In genomic region chr2:85173545-85173944, GRCm38 (mm10) we compare ENCODE assay signal across 23 mouse cellular contexts. TPM values are rescaled to one million over a fixed set of nuclear protein-coding genes. Genes with fewer than 3 reads are reported as not detected.
DNase-seq lines count a peak whose midpoint lies in the region; ATAC-seq and TF ChIP-seq lines count a peak whose summit lies in the region.
"Had no signal": no experiment of that assay in that cellular context is flagged by ENCODE, and none has a peak within 500 bp of the region (broad histone marks: within the 10 kb centered on the region; RNA-seq: fewer than 3 reads in every experiment).

No protein-coding gene starts in this region.

- H3K27me3 ChIP-seq in hindbrain, embryonic 16.5 days (replicated peaks; ENCODE audit: control insufficient read depth, insufficient read depth, low read length): no peaks in the 10 kb centered on the region
- H3K27me3 ChIP-seq in hindbrain, embryonic 13.5 days: no peaks in the 10 kb centered on the region
- no peaks in the 10 kb centered on the region for H3K27me3 ChIP-seq in midbrain, postnatal 0 days (ENCODE audit: insufficient read depth, low read length)
- no peaks in the 10 kb centered on the region for H3K27me3 ChIP-seq in midbrain, embryonic 14.5 days (ENCODE audit: control insufficient read depth, insufficient read depth, low read length)
- H3K27me3 ChIP-seq in forebrain, embryonic 13.5 days: no peaks in the 10 kb centered on the region
- H3K27me3 ChIP-seq: forebrain, embryonic 12.5 days had no signal

- no peak overlapping the region for H3K4me3 ChIP-seq in hindbrain, embryonic 16.5 days (ENCODE audit: low read length)
- H3K4me3 ChIP-seq in hindbrain, embryonic 13.5 days: no peak overlapping the region
- no peak overlapping the region for H3K4me3 ChIP-seq in midbrain, postnatal 0 days (ENCODE audit: low read depth, low read length)
- H3K4me3 ChIP-seq in midbrain, embryonic 14.5 days (replicated peaks; ENCODE audit: low read depth, low read length): no peak overlapping the region
- no peak overlapping the region for H3K4me3 ChIP-seq in forebrain, embryonic 13.5 days
- H3K4me3 ChIP-seq: embryonic facial prominence, embryonic 13.5 days; forebrain, embryonic 12.5 days; heart, embryonic 10.5 days had no signal

- no peaks in the 10 kb centered on the region for H3K9me3 ChIP-seq in hindbrain, embryonic 16.5 days (ENCODE audit: control insufficient read depth, low read length)
- no peaks in the 10 kb centered on the region for H3K9me3 ChIP-seq in hindbrain, embryonic 13.5 days
- H3K9me3 ChIP-seq in midbrain, postnatal 0 days (ENCODE audit: low read length): no peaks in the 10 kb centered on the region
- no peaks in the 10 kb centered on the region for H3K9me3 ChIP-seq in midbrain, embryonic 14.5 days (ENCODE audit: control insufficient read depth, low read length)
- no peaks in the 10 kb centered on the region for H3K9me3 ChIP-seq in forebrain, embryonic 13.5 days (replicated peaks)
- H3K9me3 ChIP-seq: embryonic facial prominence, embryonic 13.5 days; forebrain, embryonic 12.5 days; heart, embryonic 10.5 days had no signal

- ATAC-seq in hindbrain, embryonic 16.5 days: peak; percentile 73; the same call in 1 of the 2 replicates
- no peak for ATAC-seq in hindbrain, embryonic 13.5 days (ENCODE audit: low FRiP score)
- no peak for ATAC-seq in midbrain, postnatal 0 days (ENCODE audit: low FRiP score)
- no peak for ATAC-seq in midbrain, embryonic 14.5 days (ENCODE audit: low FRiP score, low TSS enrichment)
- ATAC-seq in forebrain, embryonic 13.5 days: no peak
- ATAC-seq: forebrain, postnatal 0 days had no signal

- DNase-seq in embryo, embryonic 11 days: peak; percentile 10
- no peak for DNase-seq in embryo, embryonic 9.5 days (ENCODE audit: extremely low spot score)
- DNase-seq in midbrain, postnatal 0 days (ENCODE audit: low spot score): peak; percentile 46
- no peak for DNase-seq in midbrain, embryonic 14.5 days
- DNase-seq: adrenal gland, adult 2 months; adrenal gland, postnatal 25 days; cerebellum, adult 18-20 months; cerebellum, adult 9-11 months; forebrain, postnatal 0 days; gastrocnemius, postnatal 36 days; heart, adult 11 months; heart, postnatal 14 days; kidney, adult 11 months; kidney, adult 9 months had no signal

- H3K9ac ChIP-seq in hindbrain, embryonic 16.5 days (ENCODE audit: low read depth, low read length): no peak overlapping the region
- no peak overlapping the region for H3K9ac ChIP-seq in hindbrain, embryonic 13.5 days
- H3K9ac ChIP-seq in midbrain, postnatal 0 days (replicated peaks; ENCODE audit: low read length, poor library complexity, severe bottlenecking): no peak overlapping the region
- no peak overlapping the region for H3K9ac ChIP-seq in midbrain, embryonic 14.5 days (replicated peaks; ENCODE audit: low read length)
- H3K9ac ChIP-seq in forebrain, embryonic 13.5 days: no peak overlapping the region
- H3K9ac ChIP-seq: embryonic facial prominence, embryonic 13.5 days; forebrain, embryonic 12.5 days; forebrain, postnatal 0 days had no signal

- H3K27ac ChIP-seq in hindbrain, embryonic 16.5 days (ENCODE audit: low read depth, low read length): no peak overlapping the region
- no peak overlapping the region for H3K27ac ChIP-seq in hindbrain, embryonic 13.5 days
- no peak overlapping the region for H3K27ac ChIP-seq in midbrain, postnatal 0 days (ENCODE audit: low read depth, low read length)
- no peak overlapping the region for H3K27ac ChIP-seq in midbrain, embryonic 14.5 days (replicated peaks; ENCODE audit: low read depth, low read length)
- no peak overlapping the region for H3K27ac ChIP-seq in forebrain, embryonic 13.5 days
- H3K27ac ChIP-seq: embryonic facial prominence, embryonic 13.5 days; forebrain, embryonic 12.5 days; heart, embryonic 10.5 days had no signal

- H3K4me1 ChIP-seq in hindbrain, embryonic 16.5 days (ENCODE audit: control insufficient read depth, insufficient read depth, low read depth, low read length): no peaks in the 10 kb centered on the region
- H3K4me1 ChIP-seq in hindbrain, embryonic 13.5 days (replicated peaks): no peaks in the 10 kb centered on the region
- H3K4me1 ChIP-seq in midbrain, postnatal 0 days (ENCODE audit: insufficient read depth, low read length): no peaks in the 10 kb centered on the region
- H3K4me1 ChIP-seq in midbrain, embryonic 14.5 days (ENCODE audit: control insufficient read depth, insufficient read depth, low read length): no peaks in the 10 kb centered on the region
- H3K4me1 ChIP-seq in forebrain, embryonic 13.5 days: no peaks in the 10 kb centered on the region
- H3K4me1 ChIP-seq: forebrain, embryonic 12.5 days had no signal

- no peaks in the 10 kb centered on the region for H3K36me3 ChIP-seq in hindbrain, embryonic 16.5 days (ENCODE audit: control insufficient read depth, insufficient read depth, low read length)
- no peaks in the 10 kb centered on the region for H3K36me3 ChIP-seq in hindbrain, embryonic 13.5 days
- no peaks in the 10 kb centered on the region for H3K36me3 ChIP-seq in midbrain, postnatal 0 days (ENCODE audit: insufficient read depth, low read length)
- no peaks in the 10 kb centered on the region for H3K36me3 ChIP-seq in midbrain, embryonic 14.5 days (ENCODE audit: control insufficient read depth, insufficient read depth, low read length)
- H3K36me3 ChIP-seq in forebrain, embryonic 13.5 days (ENCODE audit: poor library complexity, severe bottlenecking): no peaks in the 10 kb centered on the region
- H3K36me3 ChIP-seq: embryonic facial prominence, embryonic 13.5 days; forebrain, embryonic 12.5 days; heart, embryonic 10.5 days had no signal

- 61% methylated on average over 6 of the region's 6 CpGs for WGBS in hindbrain, embryonic 16.5 days
- 64% methylated on average over 6 of the region's 6 CpGs for WGBS in hindbrain, embryonic 13.5 days
- WGBS in midbrain, postnatal 0 days: 64% methylated on average over 6 of the region's 6 CpGs
- WGBS in midbrain, embryonic 14.5 days: 67% methylated on average over 6 of the region's 6 CpGs
- 86% methylated on average over 6 of the region's 6 CpGs for WGBS in forebrain, embryonic 13.5 days

- H3K4me2 ChIP-seq in hindbrain, embryonic 16.5 days (ENCODE audit: low read length): no peak overlapping the region
- H3K4me2 ChIP-seq in hindbrain, embryonic 13.5 days: no peak overlapping the region
- H3K4me2 ChIP-seq in midbrain, postnatal 0 days (ENCODE audit: low read depth, low read length, poor library complexity, severe bottlenecking): no peak overlapping the region
- no peak overlapping the region for H3K4me2 ChIP-seq in midbrain, embryonic 14.5 days (ENCODE audit: low read length)
- H3K4me2 ChIP-seq in forebrain, embryonic 13.5 days: no peak overlapping the region
- H3K4me2 ChIP-seq: embryonic facial prominence, embryonic 13.5 days; forebrain, embryonic 12.5 days had no signal

- TF ChIP-seq CTCF in midbrain, postnatal 0 days (IDR thresholded peaks at IDR 0.05): no peak

RNA-seq across cellular contexts. Expression of gene Lrrc55, which starts 23.5 kb away (rescaled TPM):
- 12.7 and 13.2 TPM in 2 replicates for polyA plus RNA-seq in hindbrain, embryonic 16.5 days (2015; fragmentation: Nextera tagmentation; extraction: Ambion mirVana)
- polyA plus RNA-seq in hindbrain, embryonic 13.5 days (2015; fragmentation: Nextera tagmentation; extraction: Ambion mirVana): 6.9 and 7.7 TPM in 2 replicates
- 29.6 and 32.3 TPM in 2 replicates for total RNA-seq in midbrain, postnatal 0 days (2014; rRNA removed)
- polyA plus RNA-seq in midbrain, postnatal 0 days (2015; fragmentation: Nextera tagmentation; extraction: Ambion mirVana): 10.9 and 11.5 TPM in 2 replicates
- 9.6 and 13.8 TPM in 2 replicates for polyA plus RNA-seq in midbrain, embryonic 14.5 days (2014; fragmentation: Nextera tagmentation; extraction: Ambion mirVana)
- polyA plus RNA-seq in forebrain, embryonic 13.5 days (2015; fragmentation: Nextera tagmentation; extraction: Ambion mirVana): 4.5 and 6.2 TPM in 2 replicates
- total RNA-seq: CH12.LX; common myeloid progenitor, adult 5-6 weeks; hematopoietic stem cell, adult 5-6 weeks had no signal

RNA-seq across cellular contexts. Expression of gene Aplnr, which starts 37.5 kb away (rescaled TPM):
- polyA plus RNA-seq in hindbrain, embryonic 16.5 days (2015; fragmentation: Nextera tagmentation; extraction: Ambion mirVana): 23.9 and 33.7 TPM in 2 replicates
- 31.7 and 39.0 TPM in 2 replicates for polyA plus RNA-seq in hindbrain, embryonic 13.5 days (2015; fragmentation: Nextera tagmentation; extraction: Ambion mirVana)
- 17.4 and 22.4 TPM in 2 replicates for total RNA-seq in midbrain, postnatal 0 days (2014; rRNA removed)
- polyA plus RNA-seq in midbrain, postnatal 0 days (2015; fragmentation: Nextera tagmentation; extraction: Ambion mirVana): 19.3 and 21.3 TPM in 2 replicates
- 10.7 and 27.7 TPM in 2 replicates for polyA plus RNA-seq in midbrain, embryonic 14.5 days (2014; fragmentation: Nextera tagmentation; extraction: Ambion mirVana)
- 20.0 and 21.7 TPM in 2 replicates for polyA plus RNA-seq in forebrain, embryonic 13.5 days (2015; fragmentation: Nextera tagmentation; extraction: Ambion mirVana)
- total RNA-seq: CH12.LX; hematopoietic stem cell, adult 5-6 weeks had no signal

Comparison
In these comparisons a context has a peak if more than half of its experiments do, and no peak if none do; other contexts are left out.
1. DNase-seq: peak in embryo, embryonic 11 days (single experiment) and midbrain, postnatal 0 days (single experiment); none in embryo, embryonic 9.5 days (single experiment) and midbrain, embryonic 14.5 days (single experiment).